Mouse (Mus musculus): ENCODE data around the gene Rrp7a. TPM values are rescaled to one million over a fixed set of nuclear protein-coding genes. Genes with fewer than 3 reads are reported as not detected.
"Not testable (repeated sequence)": the region's sequence is repeated elsewhere in the genome, so short reads cannot be mapped to it uniquely, and the experiment has no call there.

Gene Rrp7a
- total RNA-seq, 1 experiment from 2014 or later, result 106 TPM

DNA sequence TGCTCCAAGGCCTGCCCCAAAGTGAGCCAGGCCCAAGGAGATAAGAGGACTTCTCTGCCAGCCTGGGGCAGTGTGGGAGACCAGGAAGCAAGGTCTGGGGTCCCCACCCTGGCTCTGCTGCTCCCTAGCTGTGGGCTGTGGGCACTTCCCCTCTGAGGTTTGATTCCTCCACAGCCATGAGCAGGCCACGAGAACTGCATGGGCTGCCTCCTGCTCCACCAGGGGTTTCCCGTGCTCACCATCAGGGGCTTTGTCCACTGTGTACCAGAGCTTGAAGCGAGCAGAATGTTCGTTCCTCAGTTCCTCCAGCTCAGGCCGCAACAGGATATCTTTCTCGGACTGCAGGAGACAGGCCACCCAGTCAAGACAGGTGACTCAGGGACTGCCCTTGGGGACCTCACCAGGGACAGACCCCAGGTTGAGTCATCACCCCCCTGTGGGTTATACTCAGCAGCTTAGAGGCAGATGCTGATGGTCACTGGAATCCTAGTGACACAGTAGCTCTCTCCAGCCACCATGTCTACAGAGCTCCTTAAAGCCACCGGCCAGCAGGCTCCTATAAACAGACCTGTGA lies 36.1 kb upstream of the Rrp7a start:
- peak; percentile 35 for ATAC-seq (replicated peaks; ENCODE audit: low read depth, poor library complexity, severe bottlenecking)

DNA sequence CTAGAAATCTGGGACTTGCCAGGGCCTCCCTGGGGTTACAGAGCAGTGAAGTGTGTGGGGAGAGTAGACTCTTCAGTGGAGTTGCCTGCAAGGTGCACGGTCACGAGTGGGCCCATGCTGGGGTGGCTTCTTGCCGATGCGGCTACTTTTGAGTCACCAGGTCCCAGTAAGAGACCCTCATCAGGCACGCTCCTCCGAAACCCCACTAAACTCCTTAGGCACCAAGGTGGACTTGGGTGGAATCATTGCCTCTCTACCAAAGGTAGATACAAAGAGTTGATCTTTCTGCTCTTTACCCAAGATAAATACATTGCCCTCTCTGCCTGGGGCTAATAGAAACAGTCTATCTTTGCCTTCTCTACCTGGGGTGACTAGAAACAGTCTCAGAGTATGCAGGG lies 35.1 kb upstream of the Rrp7a start:
- ATAC-seq (replicated peaks; ENCODE audit: low read depth, poor library complexity, severe bottlenecking), result no peak

DNA sequence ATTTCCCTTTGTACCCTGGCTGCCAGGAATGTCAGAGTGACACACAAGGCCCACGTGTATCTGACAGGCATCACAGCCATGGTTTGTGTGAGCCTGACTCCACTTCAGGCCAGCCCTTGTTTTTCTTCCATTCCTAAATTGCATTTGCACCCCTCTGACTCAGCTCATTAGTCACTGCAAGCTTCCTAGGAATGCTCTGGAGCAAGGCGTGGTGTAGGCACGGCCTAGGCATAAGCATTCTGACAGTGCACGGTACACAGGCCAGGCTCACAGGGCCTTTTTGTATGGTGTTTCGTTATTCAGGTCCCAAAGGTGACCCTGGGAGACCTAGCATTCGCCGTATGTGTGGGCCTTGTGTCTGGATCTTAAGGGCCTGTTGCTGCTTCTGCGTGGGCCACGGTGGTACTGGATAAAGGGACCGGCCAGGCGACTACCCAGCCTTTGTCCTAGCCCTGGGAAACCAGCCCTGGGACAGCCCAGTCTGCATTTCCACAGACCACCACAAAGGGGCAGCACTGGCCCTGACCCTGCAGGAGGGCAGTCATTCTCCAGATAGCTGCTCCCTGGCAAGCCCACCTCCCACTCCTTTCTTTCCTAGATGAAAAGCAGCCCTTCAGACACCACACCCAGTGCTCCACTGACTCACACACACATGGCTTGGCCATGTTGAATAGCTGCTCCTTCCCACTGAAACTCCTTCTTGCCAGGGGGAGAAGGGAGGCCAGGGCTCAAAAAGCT lies 34.5 kb upstream of the Rrp7a start:
- peak; percentile 55; the same call in 1 of the 2 replicates for ATAC-seq (replicated peaks; ENCODE audit: low read depth, poor library complexity, severe bottlenecking)

DNA sequence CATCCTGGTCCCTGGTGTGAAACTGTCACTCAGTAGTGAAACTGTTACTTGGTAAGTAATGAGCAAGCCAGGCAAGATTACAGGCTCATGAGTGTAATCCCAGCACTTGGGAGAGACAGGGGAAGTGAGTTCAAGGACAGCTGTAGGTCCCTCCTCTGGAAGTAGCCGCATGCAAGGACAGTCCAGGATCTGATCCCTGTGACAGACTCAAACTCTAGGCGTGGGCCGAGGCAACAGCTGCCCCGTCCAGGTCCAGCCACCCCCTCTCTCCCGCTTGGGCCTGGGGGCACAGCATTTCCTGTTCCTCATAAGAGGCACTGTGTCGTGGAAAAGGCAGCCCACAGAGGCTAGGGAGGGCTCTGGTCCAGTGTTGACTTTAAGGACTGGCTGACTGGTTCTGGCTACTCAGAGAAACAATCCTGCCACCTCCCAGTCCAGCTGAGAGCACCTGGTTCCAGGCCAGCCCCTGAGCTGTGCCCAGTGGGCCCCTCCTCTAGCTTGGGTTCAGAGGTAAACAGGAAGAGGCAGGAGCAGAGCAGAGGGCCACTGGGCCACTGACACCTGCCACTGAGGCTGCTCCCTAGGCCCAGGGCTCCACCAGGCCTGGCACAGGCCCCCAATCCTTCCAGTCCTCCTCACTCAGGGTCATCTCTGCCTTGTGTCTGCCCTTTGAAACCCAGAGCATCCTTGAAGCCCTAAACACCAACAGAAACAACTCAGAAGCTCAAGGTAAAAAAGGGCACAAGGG lies 33.2 kb upstream of the Rrp7a start:
- no peak for ATAC-seq (replicated peaks; ENCODE audit: low read depth, poor library complexity, severe bottlenecking)

DNA sequence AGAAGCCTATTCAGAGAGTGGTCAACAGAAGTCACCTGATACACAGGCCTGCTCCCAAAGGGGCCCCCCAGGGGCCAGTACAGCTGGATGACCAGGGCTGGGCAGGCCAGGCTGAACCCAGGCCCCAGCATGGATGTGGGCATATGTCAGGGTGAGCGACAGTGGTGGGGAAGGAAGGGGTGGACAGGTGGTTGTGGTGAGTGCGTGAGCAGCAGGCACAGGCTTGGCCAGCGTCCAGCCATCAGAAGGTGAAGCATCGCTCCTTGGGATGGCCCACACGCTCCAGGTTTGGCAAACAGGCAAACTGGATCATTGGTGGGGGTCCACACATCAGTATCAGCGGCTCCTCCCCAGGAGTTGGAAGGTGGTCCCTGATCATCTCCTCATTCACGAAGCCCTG lies 31.7 kb upstream of the Rrp7a start:
- no peak for ATAC-seq (replicated peaks; ENCODE audit: low read depth, poor library complexity, severe bottlenecking)

DNA sequence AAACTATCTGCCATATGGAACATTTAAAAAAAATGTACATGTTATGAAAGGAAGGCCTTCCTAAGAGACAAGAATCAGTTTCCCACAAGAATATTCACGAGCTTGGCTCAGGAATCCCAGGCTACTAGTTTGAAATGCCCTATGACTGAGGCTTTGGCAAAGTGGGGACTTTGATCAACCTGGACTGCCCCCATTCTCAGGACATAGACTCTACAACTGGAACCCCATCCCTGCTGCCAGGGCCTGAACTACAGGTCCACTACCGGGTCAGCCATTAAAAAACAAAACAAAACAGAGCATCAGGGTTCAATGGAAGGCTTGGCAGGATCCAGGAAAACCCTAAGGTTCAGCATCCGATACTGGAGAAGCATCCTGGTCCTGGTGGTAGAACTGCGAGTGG lies 28.1 kb upstream of the Rrp7a start:
- ATAC-seq (replicated peaks; ENCODE audit: low read depth, poor library complexity, severe bottlenecking), result no peak

DNA sequence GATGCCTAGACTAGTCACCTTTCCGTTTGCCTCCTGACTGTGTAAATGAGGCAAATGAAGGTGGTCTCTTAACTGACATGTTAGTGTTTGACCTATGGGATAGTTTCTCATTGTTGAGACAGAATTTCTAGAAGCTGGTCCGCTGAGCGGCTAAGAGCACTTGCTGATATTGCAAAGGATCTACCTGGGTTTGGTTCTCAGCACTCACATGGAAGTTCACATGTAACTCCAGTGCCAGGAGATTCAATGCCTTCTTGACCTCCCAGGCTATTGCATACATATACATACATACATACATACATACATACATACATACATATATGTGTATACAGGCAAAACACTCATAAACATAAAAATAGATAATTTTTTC lies 27.5 kb upstream of the Rrp7a start:
- no peak for ATAC-seq (replicated peaks; ENCODE audit: low read depth, poor library complexity, severe bottlenecking)

DNA sequence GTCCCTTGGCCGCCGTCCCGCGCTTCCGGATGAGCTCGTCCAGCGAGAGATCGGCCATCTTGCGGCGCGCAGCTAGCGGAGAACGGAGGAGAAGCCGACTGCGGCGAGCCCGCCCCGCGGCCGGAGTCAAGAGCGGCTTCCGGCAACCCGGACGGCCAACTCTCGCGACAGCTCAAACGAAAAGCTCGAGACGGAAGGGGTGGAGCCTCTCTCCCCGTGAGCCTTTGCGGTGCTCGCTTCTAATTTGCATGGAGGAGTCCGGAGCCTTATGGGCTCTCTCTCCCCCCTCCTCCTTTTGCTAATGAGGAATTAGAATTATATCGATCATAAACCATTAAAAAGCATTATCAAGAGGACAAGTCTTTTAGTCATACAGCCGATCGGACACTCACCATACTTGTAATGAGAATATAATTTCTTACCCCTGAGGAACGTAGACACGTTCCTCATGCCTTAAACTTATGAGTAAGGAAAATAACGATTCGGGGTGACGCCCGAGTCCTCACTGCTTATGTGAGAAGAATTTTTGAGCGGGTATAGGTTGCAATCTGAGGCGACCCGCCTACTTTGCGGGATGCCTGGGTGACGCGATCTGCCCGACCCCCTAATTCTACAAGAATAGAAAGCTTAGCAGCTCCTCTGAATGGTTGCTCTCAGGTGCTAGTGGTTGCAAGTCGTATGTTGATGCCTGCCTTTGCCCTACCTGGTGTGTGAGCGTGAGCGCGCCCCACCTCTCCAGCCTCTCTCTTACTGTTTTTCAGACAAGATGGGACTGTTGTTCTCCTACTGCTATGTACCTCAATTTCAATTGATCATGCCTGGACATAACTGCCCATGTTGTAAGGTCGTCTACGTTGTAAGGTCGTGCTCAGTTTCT lies 26.8 kb upstream of the Rrp7a start, which contains the start of gene Poldip3:
Poldip3 (minus strand) TSS at position 189 of the 877 bp plus-strand sequence.
- ATAC-seq (replicated peaks; ENCODE audit: low read depth, poor library complexity, severe bottlenecking), result peak; percentile 84

DNA sequence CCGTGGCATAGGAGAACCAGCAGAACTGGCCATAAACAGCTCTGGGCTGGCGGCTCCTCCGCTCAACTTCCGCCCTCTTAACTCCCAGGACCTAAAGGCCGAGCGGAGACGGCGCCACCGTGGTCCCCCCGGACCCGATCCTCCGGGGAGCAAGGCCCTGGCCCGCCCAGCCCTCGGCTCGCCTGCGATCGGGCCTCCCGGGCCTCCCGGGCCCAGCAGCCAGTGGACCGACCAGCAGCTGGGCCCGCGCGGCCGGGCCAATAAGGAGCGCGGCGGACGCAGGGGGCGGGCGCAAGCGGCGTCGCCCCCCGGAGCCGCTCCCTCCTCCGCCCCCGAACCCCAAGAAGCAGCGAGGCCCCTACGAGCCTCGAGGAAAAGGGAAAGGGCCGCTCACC lies 26.2 kb upstream of the Rrp7a start:
- peak; percentile 2; the same call in 1 of the 2 replicates for ATAC-seq (replicated peaks; ENCODE audit: low read depth, poor library complexity, severe bottlenecking)

DNA sequence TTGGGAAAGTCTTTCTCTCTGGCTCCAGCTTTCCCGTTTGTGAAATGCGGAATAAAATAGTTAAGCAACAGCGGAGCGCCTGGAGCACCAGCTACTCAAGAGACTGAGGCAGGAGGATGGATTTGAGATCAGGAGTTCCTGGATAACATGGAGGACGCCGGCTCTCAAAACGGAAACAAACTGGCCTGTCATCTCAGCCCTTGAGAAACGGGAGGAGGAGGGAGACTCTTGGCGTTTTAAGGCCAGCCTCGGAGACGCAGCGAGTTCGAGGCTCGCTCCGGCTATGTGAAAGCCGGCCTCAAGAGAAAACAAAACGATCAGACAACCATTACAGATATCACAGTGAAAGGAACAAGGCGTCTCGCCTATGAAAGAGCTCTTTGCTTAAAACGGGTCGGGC lies 25.8 kb upstream of the Rrp7a start:
- no peak for ATAC-seq (replicated peaks; ENCODE audit: low read depth, poor library complexity, severe bottlenecking)

DNA sequence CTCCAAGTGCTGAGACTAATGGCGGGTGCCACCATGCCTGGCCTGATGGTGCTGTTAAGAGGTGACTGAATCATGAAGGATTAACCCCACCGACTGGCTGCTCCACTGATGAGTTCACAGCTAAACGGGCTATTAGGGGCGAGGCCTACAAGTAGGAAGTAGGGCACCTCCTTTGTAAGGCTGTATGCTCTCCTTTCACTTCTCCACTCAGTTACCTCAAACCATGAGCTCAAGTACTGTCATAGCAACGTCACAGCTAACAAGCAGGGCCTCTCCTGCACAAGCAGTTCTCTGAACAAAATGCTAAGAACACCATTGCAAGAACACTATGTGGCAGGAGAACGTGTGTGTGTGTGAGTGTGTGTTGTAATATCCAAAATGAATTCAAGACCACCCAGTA lies 22.9 kb upstream of the Rrp7a start:
- no peak for ATAC-seq (replicated peaks; ENCODE audit: low read depth, poor library complexity, severe bottlenecking)

DNA sequence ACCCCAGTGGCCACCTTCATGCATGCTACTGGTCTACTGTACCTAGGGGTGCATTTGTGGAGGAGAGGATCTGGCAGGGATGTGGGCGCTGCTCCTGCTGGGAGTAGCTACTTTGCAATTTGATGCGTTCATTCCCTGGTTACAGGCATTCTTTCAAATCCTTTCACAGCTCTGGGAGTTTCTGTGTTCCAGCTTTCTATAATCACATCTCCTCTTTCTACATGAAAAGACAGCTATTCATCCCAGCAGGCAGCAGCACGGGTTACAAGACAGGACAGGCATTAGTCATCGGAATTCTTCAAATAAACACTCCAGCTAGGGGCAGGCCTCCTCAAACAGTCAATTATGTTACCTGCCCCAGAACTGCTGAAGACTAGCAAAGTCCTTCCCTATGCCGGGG lies 20.3 kb upstream of the Rrp7a start:
- no peak for ATAC-seq (replicated peaks; ENCODE audit: low read depth, poor library complexity, severe bottlenecking)

DNA sequence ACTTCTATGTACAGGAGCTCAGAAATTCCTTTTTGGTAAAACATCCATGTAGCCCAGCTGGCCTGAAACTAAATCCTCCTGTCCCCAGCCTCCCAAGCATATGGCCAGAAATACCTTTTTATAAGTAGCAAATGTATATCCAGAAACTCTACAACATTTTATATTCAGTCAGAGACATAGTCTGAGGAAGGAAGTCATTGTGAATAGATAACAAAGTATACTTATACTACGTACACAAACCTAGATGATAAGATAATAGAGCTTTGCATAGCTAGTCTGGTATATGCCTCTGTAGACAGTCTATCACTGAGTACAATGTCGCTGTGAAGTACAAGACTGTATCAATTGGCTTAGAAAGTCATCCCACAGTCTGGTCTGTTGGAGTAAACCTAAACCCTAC lies 13.1 kb upstream of the Rrp7a start:
- no peak for ATAC-seq (replicated peaks; ENCODE audit: low read depth, poor library complexity, severe bottlenecking)

DNA sequence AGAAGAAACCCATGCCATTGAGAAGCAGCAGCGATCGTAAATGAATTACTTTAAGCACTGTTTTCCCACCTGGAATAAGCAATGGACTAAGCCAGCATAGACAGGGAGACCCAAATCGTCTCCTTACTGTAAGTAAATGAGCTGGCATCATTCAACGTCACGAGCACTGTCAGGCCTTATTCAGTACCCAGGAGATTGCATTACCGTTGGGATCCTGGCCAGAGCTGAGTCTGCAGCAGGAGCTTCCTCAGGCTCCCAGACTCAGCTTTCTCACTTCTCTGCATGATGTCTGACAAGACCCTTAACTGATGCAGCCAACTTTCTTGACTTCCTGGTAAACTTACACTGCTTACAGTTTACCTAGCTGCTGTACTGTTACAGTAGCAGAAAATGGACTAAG lies 12.1 kb upstream of the Rrp7a start:
- ATAC-seq (replicated peaks; ENCODE audit: low read depth, poor library complexity, severe bottlenecking), result no peak

DNA sequence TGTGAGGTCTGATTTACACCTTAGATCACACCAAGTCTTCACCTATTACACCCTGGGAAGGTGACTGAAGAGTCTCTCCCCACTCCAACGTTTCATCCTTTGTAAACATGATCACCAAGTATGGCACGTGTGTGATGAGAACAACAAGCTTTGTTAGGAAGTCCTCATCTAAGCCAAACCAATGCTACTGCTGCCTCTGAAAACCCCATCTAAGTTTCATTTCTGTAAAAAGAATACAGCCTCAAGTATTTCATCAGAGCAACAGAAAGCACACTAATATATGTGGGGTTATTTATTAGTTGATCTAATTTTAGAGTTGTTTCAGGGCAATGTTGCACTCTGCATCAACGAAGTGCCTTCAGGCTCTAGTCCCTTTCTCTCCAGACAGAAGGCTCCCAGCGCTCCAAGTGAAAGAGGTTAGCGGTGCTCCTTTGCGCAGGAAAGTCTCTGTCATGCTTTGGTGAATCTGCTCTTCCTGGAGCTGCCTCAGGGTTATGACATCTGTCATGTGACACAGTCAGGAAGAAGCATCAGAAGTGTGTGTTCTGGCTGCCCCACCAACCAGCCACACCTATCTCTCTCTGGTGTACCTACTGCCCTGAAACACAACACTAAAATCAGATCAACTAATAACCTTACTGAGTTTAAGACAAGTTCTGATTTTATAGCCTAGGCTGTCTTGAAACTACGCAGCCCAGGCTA lies 7.1 kb upstream of the Rrp7a start:
- ATAC-seq (replicated peaks; ENCODE audit: low read depth, poor library complexity, severe bottlenecking), result no peak

DNA sequence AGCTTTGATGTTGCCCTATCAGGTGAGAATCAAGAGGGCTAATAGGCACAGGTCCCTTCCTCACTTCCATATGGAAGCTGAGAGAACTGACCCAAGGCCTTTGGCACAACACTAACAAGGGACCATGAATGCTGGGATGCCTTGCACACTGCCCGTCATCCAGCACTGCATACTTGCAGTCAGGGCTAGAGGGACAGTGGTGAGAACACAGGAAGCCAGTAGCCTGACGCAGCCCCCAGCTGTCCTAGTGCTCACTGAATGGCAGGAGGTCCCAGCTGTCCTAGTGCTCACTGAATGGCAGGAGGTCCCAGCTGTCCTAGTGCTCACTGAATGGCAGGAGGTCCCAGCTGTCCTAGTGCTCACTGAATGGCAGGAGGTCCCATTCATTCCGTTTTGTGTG lies 4.4 kb upstream of the Rrp7a start:
- ATAC-seq (replicated peaks; ENCODE audit: low read depth, poor library complexity, severe bottlenecking), result not testable (repeated sequence)

DNA sequence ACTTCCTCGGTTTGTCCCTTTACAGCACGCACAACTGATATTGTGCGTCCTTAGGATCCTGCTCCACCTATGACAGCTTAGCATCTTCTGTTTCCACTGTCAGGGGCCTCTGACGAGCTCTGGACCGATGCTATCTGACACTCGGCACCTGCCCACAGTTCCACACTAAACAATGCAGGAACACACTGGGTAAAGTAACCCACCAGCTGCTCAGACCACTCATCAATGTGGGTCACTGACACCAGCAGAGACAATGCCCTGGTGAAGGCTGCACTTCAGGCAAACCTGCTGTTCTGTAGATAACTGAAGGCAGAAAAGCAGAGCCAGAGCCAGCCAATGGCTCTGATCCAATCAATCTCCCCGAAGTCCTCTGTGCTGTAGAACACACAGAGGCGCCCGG lies 4.0 kb upstream of the Rrp7a start:
- ATAC-seq (replicated peaks; ENCODE audit: low read depth, poor library complexity, severe bottlenecking), result no peak

DNA sequence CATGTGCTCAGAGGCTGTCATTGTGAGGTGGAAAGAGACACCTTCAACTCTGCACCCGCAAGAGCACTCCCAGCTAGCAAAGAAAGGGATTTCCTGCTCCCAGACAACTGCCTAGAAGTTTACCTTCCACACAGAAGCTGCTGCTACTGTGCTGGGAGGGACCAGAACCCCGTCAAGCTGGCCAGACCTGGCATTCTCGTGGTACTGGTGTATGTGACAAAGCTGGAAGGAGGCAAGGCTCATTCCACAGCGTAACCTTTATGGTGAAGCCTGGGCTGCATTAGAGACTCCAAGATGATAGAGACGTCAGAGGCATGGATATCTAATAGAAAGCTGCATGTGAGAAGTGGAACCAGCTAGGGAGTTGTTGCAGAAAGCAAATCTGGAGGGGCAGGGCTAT lies 2.0 kb upstream of the Rrp7a start:
- no peak for ATAC-seq (replicated peaks; ENCODE audit: low read depth, poor library complexity, severe bottlenecking)

DNA sequence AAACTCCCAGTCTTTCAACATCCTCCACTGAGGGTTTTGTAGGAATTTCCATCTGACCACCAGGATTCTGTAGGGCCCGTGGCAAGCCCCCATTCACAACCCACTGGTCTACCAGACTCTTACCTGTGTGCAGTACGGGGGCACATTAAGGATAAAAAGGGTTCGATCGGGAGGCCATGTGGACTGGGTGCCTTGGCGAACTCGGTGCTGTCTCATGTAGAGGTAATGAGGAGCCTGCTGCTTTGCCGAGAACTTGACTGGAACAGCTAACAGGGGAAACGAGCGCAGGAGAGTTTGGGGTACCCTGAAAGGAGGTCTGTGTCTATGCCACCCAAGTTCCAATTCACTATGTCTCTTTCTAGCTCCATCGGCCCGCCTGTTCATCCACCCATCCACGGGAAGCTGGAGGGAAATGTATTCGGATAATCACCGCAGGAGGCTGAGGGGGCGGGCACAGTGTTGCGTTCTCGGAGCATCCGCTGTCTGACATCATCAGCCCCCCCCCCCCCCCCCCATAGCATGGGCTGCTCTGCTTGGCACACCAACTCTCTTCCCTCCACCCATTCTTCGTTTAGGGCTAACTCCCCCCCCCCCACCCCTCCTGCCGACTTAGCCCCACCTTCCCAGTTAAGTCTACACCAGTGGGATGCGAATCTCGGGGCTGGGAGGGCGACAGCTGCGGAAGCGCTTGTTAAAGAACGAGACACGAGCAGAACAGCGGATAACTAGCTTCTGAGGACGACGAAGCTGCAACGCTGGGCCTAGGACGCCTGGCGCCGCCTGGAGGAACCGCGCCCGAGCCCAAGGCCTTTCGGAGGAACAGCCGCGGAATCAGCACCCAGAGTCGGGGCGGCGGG lies 664 bp downstream of the Rrp7a start:
- peak; percentile 37 for ATAC-seq (replicated peaks; ENCODE audit: low read depth, poor library complexity, severe bottlenecking)
